Mouse (Mus musculus): ENCODE data around the gene Wdr26. TPM values are rescaled to one million over a fixed set of nuclear protein-coding genes. Genes with fewer than 3 reads are reported as not detected.

The Wdr26 gene
- polyA plus RNA-seq, 1 experiment from 2014 or later, result 29.3 TPM

DNA sequence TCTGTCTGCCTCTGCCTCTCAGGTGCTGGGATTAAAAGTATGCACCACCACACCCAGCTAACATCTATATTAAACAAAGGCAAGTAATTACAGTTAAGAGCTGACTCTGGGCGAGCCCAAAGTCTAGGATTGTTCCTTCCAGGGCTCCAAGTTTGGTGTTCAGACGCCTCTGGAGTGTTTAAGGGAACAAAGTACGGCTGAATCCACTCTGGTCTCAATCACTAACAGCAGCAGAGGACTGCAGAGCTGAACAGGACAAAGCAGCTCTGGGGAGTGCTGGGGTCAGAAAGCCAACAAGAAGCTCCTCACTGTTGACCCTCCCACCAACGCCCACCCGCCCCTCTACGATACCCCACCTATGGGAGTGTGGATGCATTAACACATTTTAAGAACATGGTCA lies 21.9 kb upstream of the Wdr26 start:
- Histone ChIP-seq H3K4me3 (0 out of 2 replicates have a peak overlapping the region, but pooled peaks have one; percentile 33), H3K4me2 (peak overlapping the region; percentile 58), H3K27ac (peak overlapping the region; percentile 47; the same call in 1 of the 2 replicates), H3K4me1 (replicated peaks) (peaks cover 22% of the 10 kb centered on the region), H3K9ac (no peak overlapping the region), H3K36me3 (no peaks in the 10 kb centered on the region), H3K9me3 (replicated peaks) (no peaks in the 10 kb centered on the region), H3K27me3 (no peaks in the 10 kb centered on the region)
- WGBS, result 90% methylated on average over 6 of the region's 6 CpGs
- no peak for ATAC-seq (replicated peaks; ENCODE audit: insufficient number of reproducible peaks, insufficient read depth, low FRiP score, low read depth)

DNA sequence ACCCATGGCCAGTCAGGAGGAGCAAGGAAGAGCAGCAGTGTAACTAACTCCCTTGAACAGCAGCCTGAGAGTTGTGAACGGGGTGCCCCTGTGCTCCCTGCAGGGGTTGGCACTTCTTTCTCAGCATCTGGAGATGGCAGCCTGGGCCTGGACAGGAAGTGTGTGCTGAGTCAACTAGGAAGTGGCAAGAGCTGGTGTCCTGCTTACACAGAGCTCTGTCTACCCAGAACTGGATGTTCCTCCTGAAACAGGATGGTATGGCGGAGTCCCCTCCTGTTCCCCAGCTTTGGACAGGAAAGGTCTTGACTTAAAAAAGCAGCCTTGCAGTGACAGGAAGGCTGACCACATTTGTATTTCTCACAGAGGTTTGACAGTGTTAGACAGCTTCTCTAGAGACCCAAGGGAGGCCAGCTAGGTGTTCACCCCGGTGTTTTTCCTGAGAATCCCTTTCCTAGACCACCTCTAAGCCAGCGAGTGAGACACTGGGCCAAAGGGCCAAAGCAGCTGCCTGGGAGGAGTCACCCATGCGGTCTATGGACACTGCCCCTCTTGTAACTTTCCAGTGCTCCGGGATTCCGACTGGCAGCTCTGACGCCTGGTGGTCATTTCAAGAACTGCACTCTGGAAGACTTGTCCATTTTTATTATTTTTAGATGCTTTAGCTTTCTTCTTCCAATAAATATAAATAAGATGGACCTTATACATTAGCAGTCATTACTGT lies 20.7 kb upstream of the Wdr26 start:
- H3K27me3 ChIP-seq, result no peaks in the 10 kb centered on the region
- ATAC-seq (replicated peaks; ENCODE audit: insufficient number of reproducible peaks, insufficient read depth, low FRiP score, low read depth), result peak; percentile 65; the same call in 1 of the 2 replicates
- no peaks in the 10 kb centered on the region for H3K36me3 ChIP-seq
- H3K9ac ChIP-seq, result no peak overlapping the region
- no peak overlapping the region; the same call in 1 of the 2 replicates for H3K27ac ChIP-seq
- 22% methylated on average over 8 of the region's 8 CpGs for WGBS
- peaks cover 22% of the 10 kb centered on the region for H3K4me1 ChIP-seq (replicated peaks)
- H3K4me3 ChIP-seq, result no peak overlapping the region
- H3K4me2 ChIP-seq, result no peak overlapping the region
- no peaks in the 10 kb centered on the region for H3K9me3 ChIP-seq (replicated peaks)

DNA sequence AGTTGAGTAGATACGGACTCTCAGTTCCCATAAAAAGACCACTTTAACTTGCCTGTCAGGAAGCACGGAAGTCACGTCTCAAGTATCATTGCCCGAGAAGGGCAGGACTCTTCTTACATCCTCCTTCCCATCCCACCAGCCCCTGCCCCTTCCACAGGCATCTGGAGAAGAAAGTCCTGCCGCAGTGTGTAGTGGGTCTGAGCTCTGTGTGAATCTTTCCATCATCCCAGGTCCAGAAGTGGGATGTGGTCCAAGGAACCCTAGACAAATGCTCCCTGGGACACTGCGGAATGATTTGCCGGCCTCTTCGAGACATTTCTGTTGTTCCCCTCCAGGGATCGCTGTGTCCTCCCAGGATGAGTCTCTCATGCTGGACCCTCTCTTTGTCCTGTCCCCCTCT lies 20.0 kb upstream of the Wdr26 start:
- Histone ChIP-seq H3K9ac (no peak overlapping the region), H3K36me3 (no peaks in the 10 kb centered on the region), H3K27ac (no peak overlapping the region), H3K4me2 (no peak overlapping the region), H3K9me3 (replicated peaks) (no peaks in the 10 kb centered on the region), H3K4me3 (no peak overlapping the region), H3K4me1 (replicated peaks) (peaks cover 26% of the 10 kb centered on the region), H3K27me3 (no peaks in the 10 kb centered on the region)
- 81% methylated on average over 9 of the region's 9 CpGs for WGBS
- no peak for ATAC-seq (replicated peaks; ENCODE audit: insufficient number of reproducible peaks, insufficient read depth, low FRiP score, low read depth)

DNA sequence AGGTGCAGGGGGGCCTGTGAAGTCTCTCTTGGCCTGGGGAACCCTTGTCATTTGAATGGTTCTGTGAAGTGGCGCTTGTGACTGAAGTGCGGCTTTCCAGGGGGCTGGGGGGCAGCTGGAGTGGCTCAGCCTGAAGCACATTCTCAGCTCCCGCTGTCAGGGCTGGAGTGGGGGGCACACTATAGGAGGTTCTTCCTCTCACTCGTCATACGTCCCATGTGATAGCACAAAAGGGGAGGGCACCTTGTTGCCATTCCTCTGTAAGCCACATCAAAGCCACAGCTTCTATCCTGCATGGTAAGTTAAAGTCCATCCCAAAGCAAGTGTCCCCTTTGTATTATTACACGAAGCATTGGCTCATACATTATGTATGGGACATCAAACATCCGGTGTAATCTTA lies 19.5 kb upstream of the Wdr26 start:
- H3K9ac ChIP-seq, result no peak overlapping the region
- H3K4me2 ChIP-seq, result no peak overlapping the region
- H3K4me3 ChIP-seq, result no peak overlapping the region
- WGBS, result 60% methylated on average over 7 of the region's 7 CpGs
- no peaks in the 10 kb centered on the region for H3K9me3 ChIP-seq (replicated peaks)
- 0 out of 2 replicates have a peak overlapping the region, but pooled peaks have one; percentile 8 for H3K27ac ChIP-seq
- no peaks in the 10 kb centered on the region for H3K36me3 ChIP-seq
- peaks cover 30% of the 10 kb centered on the region for H3K4me1 ChIP-seq (replicated peaks)
- no peaks in the 10 kb centered on the region for H3K27me3 ChIP-seq
- ATAC-seq (replicated peaks; ENCODE audit: insufficient number of reproducible peaks, insufficient read depth, low FRiP score, low read depth), result no peak

DNA sequence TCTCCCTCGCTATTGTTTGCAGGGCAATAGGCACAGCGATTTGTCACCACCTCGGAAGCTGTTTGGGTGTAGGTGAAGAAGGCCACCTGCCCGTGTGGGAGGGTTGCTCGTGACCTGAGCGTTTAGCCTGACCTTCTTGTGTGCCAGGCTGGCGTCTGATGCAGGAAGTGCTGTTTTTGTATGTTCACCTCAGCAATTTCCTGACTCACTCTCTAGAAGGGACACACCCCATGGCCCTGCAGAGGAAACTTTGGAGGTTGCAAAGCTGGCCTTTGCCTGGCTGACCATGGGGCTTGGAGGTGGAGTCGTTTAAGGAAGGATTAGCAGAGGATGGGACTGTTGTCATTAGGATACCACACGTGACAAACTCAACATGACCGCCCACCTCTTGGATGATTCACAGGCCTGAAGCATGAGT lies 18.9 kb upstream of the Wdr26 start:
- peaks cover 30% of the 10 kb centered on the region for H3K4me1 ChIP-seq (replicated peaks)

DNA sequence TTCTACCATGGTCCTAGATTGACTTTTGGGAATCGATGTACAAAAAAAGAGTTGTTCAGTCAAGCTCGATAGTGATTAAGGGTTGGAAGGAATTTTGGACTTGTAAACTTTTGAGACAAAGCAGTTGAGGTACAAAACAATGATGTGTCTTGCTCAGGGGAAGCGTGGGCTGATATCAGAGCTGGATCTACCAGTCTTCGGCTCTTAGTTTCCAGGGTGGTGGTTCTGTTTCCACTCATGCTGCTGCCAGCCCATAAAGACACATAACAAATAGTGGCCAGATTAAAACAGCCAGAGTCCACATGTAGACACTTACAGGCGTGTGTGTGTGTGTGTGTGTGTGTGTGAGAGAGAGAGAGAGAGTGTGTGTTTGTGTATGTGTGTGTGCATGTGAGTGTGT lies 17.2 kb upstream of the Wdr26 start:
- Histone ChIP-seq H3K4me1 (replicated peaks) (peaks cover 22% of the 10 kb centered on the region), H3K4me3 (no peak overlapping the region), H3K27ac (no peak overlapping the region), H3K4me2 (no peak overlapping the region), H3K9ac (no peak overlapping the region), H3K27me3 (no peaks in the 10 kb centered on the region), H3K36me3 (no peaks in the 10 kb centered on the region), H3K9me3 (replicated peaks) (no peaks in the 10 kb centered on the region)
- no peak for ATAC-seq (replicated peaks; ENCODE audit: insufficient number of reproducible peaks, insufficient read depth, low FRiP score, low read depth)
- 74% methylated on average over 5 of the region's 5 CpGs for WGBS

More for the DNA sequence above, 18.9 kb upstream of the Wdr26 start:
- Histone ChIP-seq H3K9ac (no peak overlapping the region), H3K27me3 (no peaks in the 10 kb centered on the region), H3K4me3 (no peak overlapping the region), H3K9me3 (replicated peaks) (no peaks in the 10 kb centered on the region), H3K27ac (0 out of 2 replicates have a peak overlapping the region, but pooled peaks have one; percentile 8), H3K36me3 (no peaks in the 10 kb centered on the region), H3K4me2 (no peak overlapping the region)
- no peak for ATAC-seq (replicated peaks; ENCODE audit: insufficient number of reproducible peaks, insufficient read depth, low FRiP score, low read depth)
- WGBS, result 31% methylated on average over 10 of the region's 10 CpGs

DNA sequence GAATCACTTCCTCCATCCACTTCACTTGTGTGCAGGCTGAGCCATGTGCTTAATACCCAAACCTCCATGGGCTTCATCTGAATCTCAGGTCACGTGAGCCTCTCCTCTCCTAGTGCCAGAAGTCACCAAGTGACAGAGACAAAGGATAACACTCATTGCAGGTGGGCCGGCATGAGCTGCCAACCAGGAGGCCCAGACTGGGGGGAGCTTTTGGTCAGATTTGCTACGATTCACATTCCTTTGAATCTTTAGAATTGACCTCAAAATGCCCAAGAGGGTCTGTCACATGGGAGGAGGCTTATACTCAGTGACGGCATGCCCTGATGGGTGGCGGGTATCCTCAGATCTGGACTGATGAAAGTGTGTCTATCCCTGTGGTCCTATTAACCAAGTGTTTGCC lies 16.8 kb upstream of the Wdr26 start:
- Histone ChIP-seq H3K4me2 (no peak overlapping the region), H3K27ac (no peak overlapping the region), H3K36me3 (no peaks in the 10 kb centered on the region), H3K4me3 (no peak overlapping the region), H3K9me3 (replicated peaks) (no peaks in the 10 kb centered on the region), H3K4me1 (replicated peaks) (peaks cover 18% of the 10 kb centered on the region), H3K27me3 (no peaks in the 10 kb centered on the region), H3K9ac (no peak overlapping the region)
- 68% methylated on average over 5 of the region's 5 CpGs for WGBS
- no peak for ATAC-seq (replicated peaks; ENCODE audit: insufficient number of reproducible peaks, insufficient read depth, low FRiP score, low read depth)

DNA sequence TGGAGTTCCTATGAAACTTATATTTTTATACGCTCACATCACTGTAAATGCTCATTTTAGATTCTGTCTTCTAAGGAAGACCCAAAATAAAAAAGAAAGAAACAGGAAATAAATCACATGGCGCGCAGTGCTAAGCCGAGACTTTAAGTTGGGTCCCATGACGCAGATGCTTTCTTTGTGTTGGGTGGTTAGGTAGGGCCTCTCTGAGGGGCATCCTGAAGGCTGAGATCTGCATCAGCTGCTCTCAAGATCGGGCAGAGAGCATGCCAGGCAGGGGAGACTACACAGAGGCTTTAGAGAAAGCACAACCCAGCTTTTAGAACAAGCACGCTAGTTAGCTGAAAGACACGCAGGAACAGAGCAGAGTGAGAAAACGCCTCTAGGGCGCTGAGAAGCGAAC lies 16.0 kb upstream of the Wdr26 start:
- ATAC-seq (replicated peaks; ENCODE audit: insufficient number of reproducible peaks, insufficient read depth, low FRiP score, low read depth), result no peak

DNA sequence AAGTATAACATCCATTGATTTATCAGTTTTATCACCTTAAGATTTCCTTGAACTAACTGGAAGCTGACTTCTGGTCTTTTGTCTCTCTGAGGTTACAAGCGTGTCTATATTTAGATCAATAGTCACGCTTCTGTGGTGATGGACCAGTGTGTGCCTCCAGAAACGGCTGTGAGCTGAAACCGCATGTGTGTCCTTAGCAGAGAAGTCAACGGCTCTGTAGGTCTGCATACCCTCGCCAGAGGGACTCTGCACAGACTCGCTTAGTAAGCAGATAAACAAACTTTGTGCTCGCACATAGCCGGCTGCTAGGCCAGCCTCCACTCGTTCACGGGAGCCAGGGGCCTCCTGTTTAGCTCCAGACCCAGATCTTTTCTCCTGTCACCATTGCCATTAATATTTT lies 15.0 kb upstream of the Wdr26 start:
- Histone ChIP-seq H3K9me3 (replicated peaks) (no peaks in the 10 kb centered on the region), H3K4me2 (peak overlapping the region; percentile 32), H3K4me1 (replicated peaks) (peaks cover 17% of the 10 kb centered on the region), H3K27me3 (no peaks in the 10 kb centered on the region), H3K36me3 (no peaks in the 10 kb centered on the region), H3K4me3 (no peak overlapping the region), H3K9ac (0 out of 2 replicates have a peak overlapping the region, but pooled peaks have one; percentile 11), H3K27ac (peak overlapping the region; percentile 65)
- WGBS, result 21% methylated on average over 11 of the region's 11 CpGs
- ATAC-seq (replicated peaks; ENCODE audit: insufficient number of reproducible peaks, insufficient read depth, low FRiP score, low read depth), result peak; percentile 72

More for the DNA sequence above, 16.0 kb upstream of the Wdr26 start:
- Histone ChIP-seq H3K4me2 (no peak overlapping the region), H3K9me3 (replicated peaks) (no peaks in the 10 kb centered on the region), H3K27ac (no peak overlapping the region), H3K4me3 (no peak overlapping the region), H3K36me3 (no peaks in the 10 kb centered on the region), H3K4me1 (replicated peaks) (peaks cover 17% of the 10 kb centered on the region), H3K27me3 (no peaks in the 10 kb centered on the region), H3K9ac (no peak overlapping the region)
- WGBS, result 87% methylated on average over 11 of the region's 11 CpGs

DNA sequence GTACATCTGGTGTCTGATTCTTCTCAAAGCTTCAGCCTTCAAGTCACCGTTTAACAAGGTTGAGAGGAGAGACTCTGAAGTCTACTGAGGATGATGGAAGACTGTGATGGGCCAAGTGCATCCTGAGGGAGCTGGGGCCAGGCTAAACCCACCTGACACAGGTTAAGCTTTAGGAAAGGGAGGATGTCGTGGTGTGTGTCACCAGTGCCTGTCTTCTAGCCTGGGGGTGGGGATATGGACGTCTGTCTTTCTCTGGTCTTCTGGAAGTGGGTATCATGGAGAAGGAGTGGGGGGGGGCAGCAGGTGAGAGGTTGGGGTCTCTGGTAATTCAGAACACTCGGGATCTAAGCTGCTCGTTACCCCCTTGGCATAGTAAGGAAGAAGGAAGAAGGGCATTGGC lies 13.5 kb upstream of the Wdr26 start:
- no peak overlapping the region for H3K9ac ChIP-seq
- H3K4me2 ChIP-seq, result no peak overlapping the region
- no peaks in the 10 kb centered on the region for H3K9me3 ChIP-seq (replicated peaks)
- H3K4me3 ChIP-seq, result no peak overlapping the region
- no peaks in the 10 kb centered on the region for H3K36me3 ChIP-seq
- no peak for ATAC-seq (replicated peaks; ENCODE audit: insufficient number of reproducible peaks, insufficient read depth, low FRiP score, low read depth)
- H3K4me1 ChIP-seq (replicated peaks), result peaks cover 9% of the 10 kb centered on the region
- WGBS, result 74% methylated on average over 5 of the region's 5 CpGs
- no peaks in the 10 kb centered on the region for H3K27me3 ChIP-seq
- no peak overlapping the region for H3K27ac ChIP-seq

DNA sequence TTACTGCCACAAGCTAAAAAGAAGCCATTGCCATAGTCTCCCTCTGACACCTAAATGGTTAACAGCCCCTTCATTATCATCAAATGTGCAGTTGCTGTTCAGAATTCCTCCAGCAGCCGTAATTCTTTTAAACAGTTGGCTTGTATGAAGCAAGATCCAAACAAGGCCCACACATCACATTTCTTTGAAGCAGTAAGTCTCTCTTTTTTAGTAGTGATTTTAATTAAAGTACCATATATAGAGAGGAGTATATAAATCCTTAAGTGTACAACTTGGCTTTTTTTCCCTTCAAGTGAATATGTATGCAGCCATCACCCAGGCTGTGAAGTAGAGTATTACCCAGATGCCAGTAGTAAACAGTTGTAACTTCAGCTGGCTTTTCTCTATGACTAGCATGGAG lies 10.2 kb upstream of the Wdr26 start:
- Histone ChIP-seq H3K9me3 (replicated peaks) (no peaks in the 10 kb centered on the region), H3K4me2 (no peak overlapping the region), H3K4me1 (replicated peaks) (peaks cover 7% of the 10 kb centered on the region), H3K27ac (no peak overlapping the region), H3K9ac (no peak overlapping the region), H3K36me3 (no peaks in the 10 kb centered on the region), H3K27me3 (no peaks in the 10 kb centered on the region), H3K4me3 (no peak overlapping the region)
- WGBS, result 27% methylated on average over 1 of the region's 1 CpGs
- no peak for ATAC-seq (replicated peaks; ENCODE audit: insufficient number of reproducible peaks, insufficient read depth, low FRiP score, low read depth)

DNA sequence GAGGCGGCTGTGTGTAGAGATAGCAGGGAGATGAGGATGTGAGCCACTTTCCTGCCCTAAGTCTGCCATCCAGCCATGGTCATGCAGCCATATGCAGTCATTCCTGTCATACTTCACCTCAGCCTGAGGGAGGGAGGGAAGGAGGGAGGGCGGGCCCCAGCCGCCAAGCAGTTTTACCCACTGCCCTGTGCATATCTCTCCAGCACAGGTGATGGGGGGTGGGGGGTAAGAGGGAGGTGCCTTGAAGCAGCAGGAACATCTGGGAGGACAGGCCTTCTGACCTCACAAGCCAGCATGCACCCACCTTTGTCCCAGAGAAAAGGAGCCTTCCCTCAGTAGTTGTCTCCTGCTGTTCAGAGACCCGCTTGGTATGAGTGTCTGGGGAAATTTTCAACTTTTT lies 4.5 kb upstream of the Wdr26 start:
- Histone ChIP-seq H3K4me1 (replicated peaks) (peaks cover 13% of the 10 kb centered on the region), H3K9ac (no peak overlapping the region), H3K36me3 (no peaks in the 10 kb centered on the region), H3K9me3 (replicated peaks) (no peaks in the 10 kb centered on the region), H3K4me3 (no peak overlapping the region), H3K27me3 (no peaks in the 10 kb centered on the region), H3K4me2 (no peak overlapping the region), H3K27ac (no peak overlapping the region)
- no peak for ATAC-seq (replicated peaks; ENCODE audit: insufficient number of reproducible peaks, insufficient read depth, low FRiP score, low read depth)
- 51% methylated on average over 4 of the region's 4 CpGs for WGBS

Data from heart, embryonic 15.5 days (tissue).